Mouse (Mus musculus): ENCODE measurements around the gene Prcd. TPM values are rescaled to one million over a fixed set of nuclear protein-coding genes. Genes with fewer than 3 reads are reported as not detected.

Gene Prcd
- polyA plus RNA-seq, 1 experiment from 2014 or later, result 0.23 TPM

- H3K4me3 ChIP-seq (ENCODE audit: low read depth, low read length), result no peak overlapping the region
- WGBS, result 51% methylated on average over 14 of the region's 15 CpGs
Measured at GRCm38 (mm10) chr11:116615735-116616437, 37.4 kb upstream of the Prcd start.

GRCm38 (mm10) chr11:116616438-116617118 is 36.8 kb upstream of the Prcd start:
- H3K4me2 ChIP-seq (ENCODE audit: low read depth, low read length, severe bottlenecking), result no peak overlapping the region
- no peak for DNase-seq (ENCODE audit: low spot score)
- H3K9me3 ChIP-seq (ENCODE audit: control insufficient read depth, low read length), result no peaks in the 10 kb centered on the region
- no peak for ATAC-seq (replicated peaks; ENCODE audit: low FRiP score)
- H3K27me3 ChIP-seq (ENCODE audit: control insufficient read depth, insufficient read depth, low read length), result no peaks in the 10 kb centered on the region
- no peak overlapping the region for H3K4me3 ChIP-seq (ENCODE audit: low read depth, low read length)
- no peaks in the 10 kb centered on the region for H3K36me3 ChIP-seq (ENCODE audit: control insufficient read depth, insufficient read depth, low read length)
- 78% methylated on average over 10 of the region's 10 CpGs for WGBS
- H3K27ac ChIP-seq (ENCODE audit: low read depth, low read length), result no peak overlapping the region
- H3K9ac ChIP-seq (ENCODE audit: low read length), result no peak overlapping the region
- H3K4me1 ChIP-seq (replicated peaks; ENCODE audit: control insufficient read depth, insufficient read depth, low read length), result 0 out of 2 replicates have a peak, but pooled peaks cover 5% of the 10 kb centered on the region

More at GRCm38 (mm10) chr11:116615735-116616437, 37.4 kb upstream of the Prcd start:
- ATAC-seq (replicated peaks; ENCODE audit: low FRiP score) (no peak), DNase-seq (ENCODE audit: low spot score) (no peak)
- no peak overlapping the region for H3K9ac ChIP-seq (ENCODE audit: low read length)
- no peaks in the 10 kb centered on the region for H3K36me3 ChIP-seq (ENCODE audit: control insufficient read depth, insufficient read depth, low read length)
- H3K27me3 ChIP-seq (ENCODE audit: control insufficient read depth, insufficient read depth, low read length), result no peaks in the 10 kb centered on the region
- no peak overlapping the region for H3K4me2 ChIP-seq (ENCODE audit: low read depth, low read length, severe bottlenecking)
- H3K9me3 ChIP-seq (ENCODE audit: control insufficient read depth, low read length), result no peaks in the 10 kb centered on the region
- 0 out of 2 replicates have a peak, but pooled peaks cover 5% of the 10 kb centered on the region for H3K4me1 ChIP-seq (replicated peaks; ENCODE audit: control insufficient read depth, insufficient read depth, low read length)
- H3K27ac ChIP-seq (ENCODE audit: low read depth, low read length), result no peak overlapping the region

GRCm38 (mm10) chr11:116617641-116618040 is 35.7 kb upstream of the Prcd start:
- 92% methylated on average over 7 of the region's 7 CpGs for WGBS
- Histone ChIP-seq H3K27ac (ENCODE audit: low read depth, low read length) (no peak overlapping the region), H3K4me2 (ENCODE audit: low read depth, low read length, severe bottlenecking) (no peak overlapping the region), H3K9me3 (ENCODE audit: control insufficient read depth, low read length) (no peaks in the 10 kb centered on the region), H3K27me3 (ENCODE audit: control insufficient read depth, insufficient read depth, low read length) (no peaks in the 10 kb centered on the region), H3K4me1 (replicated peaks; ENCODE audit: control insufficient read depth, insufficient read depth, low read length) (0 out of 2 replicates have a peak, but pooled peaks cover 5% of the 10 kb centered on the region), H3K36me3 (ENCODE audit: control insufficient read depth, insufficient read depth, low read length) (no peaks in the 10 kb centered on the region), H3K4me3 (ENCODE audit: low read depth, low read length) (no peak overlapping the region), H3K9ac (ENCODE audit: low read length) (no peak overlapping the region)
- DNase-seq (ENCODE audit: low spot score), result no peak
- ATAC-seq (replicated peaks; ENCODE audit: low FRiP score), result no peak

- no peak for ATAC-seq (replicated peaks; ENCODE audit: low FRiP score)
- no peaks in the 10 kb centered on the region for H3K9me3 ChIP-seq (ENCODE audit: control insufficient read depth, low read length)
- H3K36me3 ChIP-seq (ENCODE audit: control insufficient read depth, insufficient read depth, low read length), result no peaks in the 10 kb centered on the region
- H3K4me1 ChIP-seq (replicated peaks; ENCODE audit: control insufficient read depth, insufficient read depth, low read length), result peaks cover 7% of the 10 kb centered on the region; the same call in 1 of the 2 replicates
- no peak overlapping the region for H3K4me2 ChIP-seq (ENCODE audit: low read depth, low read length, severe bottlenecking)
- H3K27ac ChIP-seq (ENCODE audit: low read depth, low read length), result no peak overlapping the region
- DNase-seq (ENCODE audit: low spot score), result no peak
- 93% methylated on average over 7 of the region's 7 CpGs for WGBS
- H3K9ac ChIP-seq (ENCODE audit: low read length), result no peak overlapping the region
- peaks cover 7% of the 10 kb centered on the region; the same call in 1 of the 2 replicates for H3K27me3 ChIP-seq (ENCODE audit: control insufficient read depth, insufficient read depth, low read length)
- H3K4me3 ChIP-seq (ENCODE audit: low read depth, low read length), result no peak overlapping the region
Measured at GRCm38 (mm10) chr11:116618666-116619065, 34.7 kb upstream of the Prcd start.

- peaks cover 12% of the 10 kb centered on the region; the same call in 1 of the 2 replicates for H3K4me1 ChIP-seq (replicated peaks; ENCODE audit: control insufficient read depth, insufficient read depth, low read length)
- DNase-seq (ENCODE audit: low spot score) (no peak), ATAC-seq (replicated peaks; ENCODE audit: low FRiP score) (no peak)
- no peaks in the 10 kb centered on the region for H3K36me3 ChIP-seq (ENCODE audit: control insufficient read depth, insufficient read depth, low read length)
- no peaks in the 10 kb centered on the region for H3K9me3 ChIP-seq (ENCODE audit: control insufficient read depth, low read length)
- no peak overlapping the region for H3K4me3 ChIP-seq (ENCODE audit: low read depth, low read length)
- no peak overlapping the region for H3K27ac ChIP-seq (ENCODE audit: low read depth, low read length)
- no peak overlapping the region for H3K4me2 ChIP-seq (ENCODE audit: low read depth, low read length, severe bottlenecking)
- WGBS, result 94% methylated on average over 7 of the region's 7 CpGs
- no peak overlapping the region for H3K9ac ChIP-seq (ENCODE audit: low read length)
- peaks cover 10% of the 10 kb centered on the region; the same call in 1 of the 2 replicates for H3K27me3 ChIP-seq (ENCODE audit: control insufficient read depth, insufficient read depth, low read length)
Measured at GRCm38 (mm10) chr11:116619156-116619555, 34.2 kb upstream of the Prcd start.

- 87% methylated on average over 8 of the region's 8 CpGs for WGBS
- ATAC-seq (replicated peaks; ENCODE audit: low FRiP score) (no peak), DNase-seq (ENCODE audit: low spot score) (no peak)
- no peaks in the 10 kb centered on the region for H3K9me3 ChIP-seq (ENCODE audit: control insufficient read depth, low read length)
- H3K27ac ChIP-seq (ENCODE audit: low read depth, low read length), result no peak overlapping the region
- no peak overlapping the region for H3K4me2 ChIP-seq (ENCODE audit: low read depth, low read length, severe bottlenecking)
- no peak overlapping the region for H3K4me3 ChIP-seq (ENCODE audit: low read depth, low read length)
- peaks cover 10% of the 10 kb centered on the region; the same call in 1 of the 2 replicates for H3K27me3 ChIP-seq (ENCODE audit: control insufficient read depth, insufficient read depth, low read length)
- H3K9ac ChIP-seq (ENCODE audit: low read length), result no peak overlapping the region
- H3K36me3 ChIP-seq (ENCODE audit: control insufficient read depth, insufficient read depth, low read length), result no peaks in the 10 kb centered on the region
- H3K4me1 ChIP-seq (replicated peaks; ENCODE audit: control insufficient read depth, insufficient read depth, low read length), result peaks cover 12% of the 10 kb centered on the region; the same call in 1 of the 2 replicates
Measured at GRCm38 (mm10) chr11:116619561-116619960, 33.8 kb upstream of the Prcd start.

GRCm38 (mm10) chr11:116620073-116620472 is 33.3 kb upstream of the Prcd start:
- Histone ChIP-seq H3K4me2 (ENCODE audit: low read depth, low read length, severe bottlenecking) (no peak overlapping the region), H3K36me3 (ENCODE audit: control insufficient read depth, insufficient read depth, low read length) (no peaks in the 10 kb centered on the region), H3K9ac (ENCODE audit: low read length) (no peak overlapping the region), H3K9me3 (ENCODE audit: control insufficient read depth, low read length) (no peaks in the 10 kb centered on the region), H3K27ac (ENCODE audit: low read depth, low read length) (no peak overlapping the region), H3K4me1 (replicated peaks; ENCODE audit: control insufficient read depth, insufficient read depth, low read length) (peaks cover 12% of the 10 kb centered on the region; the same call in 1 of the 2 replicates), H3K27me3 (ENCODE audit: control insufficient read depth, insufficient read depth, low read length) (peaks cover 10% of the 10 kb centered on the region; the same call in 1 of the 2 replicates), H3K4me3 (ENCODE audit: low read depth, low read length) (no peak overlapping the region)
- ATAC-seq (replicated peaks; ENCODE audit: low FRiP score) (no peak), DNase-seq (ENCODE audit: low spot score) (no peak)
- 47% methylated on average over 9 of the region's 9 CpGs for WGBS

- ATAC-seq (replicated peaks; ENCODE audit: low FRiP score) (no peak), DNase-seq (ENCODE audit: low spot score) (no peak)
- H3K27ac ChIP-seq (ENCODE audit: low read depth, low read length), result no peak overlapping the region
- peaks cover 10% of the 10 kb centered on the region; the same call in 1 of the 2 replicates for H3K27me3 ChIP-seq (ENCODE audit: control insufficient read depth, insufficient read depth, low read length)
- no peak overlapping the region for H3K9ac ChIP-seq (ENCODE audit: low read length)
- no peak overlapping the region for H3K4me2 ChIP-seq (ENCODE audit: low read depth, low read length, severe bottlenecking)
- no peaks in the 10 kb centered on the region for H3K9me3 ChIP-seq (ENCODE audit: control insufficient read depth, low read length)
- no peaks in the 10 kb centered on the region for H3K36me3 ChIP-seq (ENCODE audit: control insufficient read depth, insufficient read depth, low read length)
- H3K4me1 ChIP-seq (replicated peaks; ENCODE audit: control insufficient read depth, insufficient read depth, low read length), result peaks cover 12% of the 10 kb centered on the region; the same call in 1 of the 2 replicates
- WGBS, result 87% methylated on average over 10 of the region's 10 CpGs
- H3K4me3 ChIP-seq (ENCODE audit: low read depth, low read length), result no peak overlapping the region
Measured at GRCm38 (mm10) chr11:116620559-116621253, 32.6 kb upstream of the Prcd start.

Data from forebrain, embryonic 11.5 days (tissue).